Mouse (Mus musculus) T-helper 2 cell (primary cell): ENCODE measurements around the gene Slc24a4.
"Not testable (repeated sequence)": the region's sequence is repeated elsewhere in the genome, so short reads cannot be mapped to it uniquely, and the experiment has no call there.

Experiments used
- in situ Hi-C: fragments of 300-600 bp; cut with MboI, MseI; formaldehyde crosslinking; loops from one replicate; pipeline ENCODE4 v1.15.1; 2025; ENCODE audit warnings: high pct_unique_total_duplicates

Gene Slc24a4

DNA sequence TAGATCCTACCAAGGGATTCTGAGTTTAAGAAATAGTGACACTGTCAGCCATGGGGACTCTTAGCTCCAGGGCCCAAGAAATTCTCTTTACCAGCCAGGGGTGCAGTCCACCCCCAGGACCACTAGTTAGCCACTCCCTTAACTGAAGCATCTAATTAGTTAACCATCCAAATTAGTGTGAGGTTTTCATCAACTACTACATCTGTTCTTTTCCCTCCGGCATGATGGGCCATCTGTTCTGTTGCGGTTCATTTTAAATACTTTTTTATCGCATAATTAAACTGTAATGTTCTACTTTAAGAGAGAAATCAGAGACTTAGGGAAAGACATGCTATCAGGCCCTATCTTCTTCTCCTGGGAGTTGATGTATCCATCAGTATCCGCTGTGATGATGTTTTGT lies 121.8 kb downstream of the Slc24a4 start:
- in situ Hi-C loops = no loop called here

DNA sequence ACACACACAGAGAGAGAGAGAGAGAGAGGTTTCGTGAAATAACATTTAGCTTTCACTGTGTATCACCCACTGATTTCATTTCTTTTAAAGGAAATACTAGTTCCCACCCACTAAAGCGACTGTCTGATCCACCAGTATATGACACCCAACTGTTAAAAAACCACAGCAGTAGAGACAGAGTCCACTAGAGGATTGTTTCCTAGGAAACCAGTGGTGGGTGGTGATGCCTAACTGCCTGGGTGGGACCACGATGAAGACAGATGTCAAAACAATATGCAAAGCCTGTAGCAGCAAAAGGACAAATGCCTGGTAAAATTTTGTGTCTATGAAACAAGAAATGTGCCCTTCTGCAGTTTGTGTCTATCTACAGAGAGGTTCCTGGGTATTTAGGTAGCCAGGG lies 122.5 kb downstream of the Slc24a4 start:
- in situ Hi-C loops = no loop called here

- in situ Hi-C loops = no loop called here
Observed at GRCm38 (mm10) chr12:102251985-102252384, 123.5 kb downstream of the Slc24a4 start.

DNA sequence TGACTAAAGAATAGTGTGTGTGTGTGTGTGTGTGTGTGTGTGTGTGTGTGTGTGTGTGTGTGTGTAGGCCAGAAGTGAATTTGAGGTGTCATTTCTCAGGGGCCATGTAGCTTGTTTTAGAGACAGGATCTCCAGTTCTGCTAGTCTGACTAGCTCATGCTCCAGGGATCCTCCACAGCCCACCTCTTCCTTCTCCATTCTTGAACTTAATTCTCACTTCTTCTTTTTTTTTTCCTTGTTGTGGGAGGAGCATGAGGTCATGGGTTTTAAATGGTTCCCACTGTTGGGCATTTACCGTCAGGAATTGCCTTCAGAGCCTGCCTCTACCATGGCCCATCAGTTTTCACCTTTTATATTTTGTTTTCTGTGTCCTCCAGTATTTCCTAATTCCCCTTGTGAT lies 124.0 kb downstream of the Slc24a4 start:
- in situ Hi-C loops = no loop called here

DNA sequence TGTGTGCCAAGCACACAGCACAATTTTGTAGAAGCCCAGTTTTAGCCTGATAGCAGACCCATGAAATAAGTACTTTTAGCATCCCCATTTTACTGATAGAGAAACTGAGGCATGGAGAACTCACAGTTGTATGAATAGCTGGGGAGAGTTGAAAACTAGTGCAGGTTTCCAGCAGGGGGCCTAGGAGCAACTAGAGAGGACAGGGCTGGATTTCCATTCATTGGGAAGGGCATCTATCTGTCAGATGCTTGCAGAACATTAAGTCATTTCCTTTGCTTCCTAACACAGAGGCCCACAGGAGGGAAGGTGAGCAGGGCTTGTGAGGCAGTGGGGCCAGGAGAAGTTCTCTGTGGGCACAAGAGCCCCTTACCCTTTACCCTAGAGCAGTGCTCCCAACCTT lies 126.5 kb downstream of the Slc24a4 start:
- in situ Hi-C loops = no loop called here

DNA sequence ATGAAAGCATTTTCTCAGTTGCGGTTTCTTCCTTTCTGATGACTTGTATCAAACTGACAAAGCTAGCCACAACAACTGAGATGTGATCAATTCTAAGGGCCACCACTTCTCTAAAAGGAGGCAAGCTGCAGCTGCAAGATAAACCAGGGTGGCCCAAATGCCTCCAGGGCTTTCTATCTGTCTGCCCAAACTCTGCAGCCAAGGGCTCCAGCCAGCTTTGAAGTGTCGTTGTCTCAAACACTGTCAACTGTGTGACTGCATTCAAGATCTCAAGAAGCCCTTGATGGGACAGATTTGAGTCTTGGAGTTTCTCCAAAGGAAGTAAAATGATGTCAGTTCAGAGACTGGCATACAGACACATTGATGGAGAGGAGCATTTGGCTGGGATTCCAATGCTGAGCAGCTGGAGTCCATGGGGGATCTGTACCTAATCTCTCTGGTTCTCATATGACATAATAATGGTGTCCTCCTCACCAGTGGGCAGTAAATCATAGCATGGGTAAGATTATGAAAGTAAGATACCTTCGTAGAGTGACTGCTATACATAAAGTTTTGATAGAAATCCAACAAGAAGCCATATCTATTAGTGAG lies 130.1 kb downstream of the Slc24a4 start:
- in situ Hi-C loops = no loop called here

DNA sequence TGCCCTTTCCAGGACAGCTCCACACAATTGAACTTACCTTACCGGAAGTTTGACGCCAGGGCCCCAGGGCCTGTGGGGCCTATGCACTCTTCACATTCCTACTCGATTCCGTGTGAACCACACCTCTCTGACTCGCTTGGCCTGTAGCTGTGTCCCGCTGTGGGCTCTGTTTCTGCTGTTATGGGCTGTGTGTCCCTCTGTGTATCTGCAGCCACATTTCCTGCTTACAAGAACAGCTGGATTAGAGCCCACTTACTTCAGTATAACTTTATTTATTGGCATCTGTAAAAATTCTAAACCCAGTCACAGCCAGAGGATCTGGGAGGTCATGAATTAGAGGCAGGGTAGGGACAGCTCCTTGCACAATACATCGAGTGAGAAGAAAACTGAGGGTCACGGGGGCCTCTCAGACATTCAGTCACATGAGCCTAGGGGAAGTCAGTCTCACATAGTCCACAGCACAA lies 133.4 kb downstream of the Slc24a4 start:
- in situ Hi-C loops = loop anchor here (10.0 kb wide), 1 partner anchor 57 kb away; no protein-coding TSS in a partner anchor

DNA sequence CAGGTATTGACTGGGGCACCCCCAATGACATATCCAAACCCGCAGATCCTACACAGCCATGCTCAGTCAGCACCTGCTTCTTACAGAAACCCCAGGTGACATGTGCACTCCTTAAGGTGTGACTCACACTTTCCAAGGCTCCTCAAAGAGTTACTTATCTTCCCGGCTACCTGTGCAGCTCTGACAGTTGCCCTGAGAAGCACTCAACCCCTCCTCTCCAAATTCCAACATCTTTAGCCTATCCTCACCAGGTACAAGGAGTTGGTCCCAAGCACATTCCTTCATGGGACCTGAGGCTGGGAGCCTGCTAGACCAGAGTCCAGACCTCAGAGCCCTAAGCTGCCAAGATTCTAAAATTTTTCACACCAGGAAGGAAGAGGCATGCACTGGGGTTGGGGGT lies 134.3 kb downstream of the Slc24a4 start:
- in situ Hi-C loops = loop anchor here (10.0 kb wide), 1 partner anchor 58 kb away; no protein-coding TSS in a partner anchor

DNA sequence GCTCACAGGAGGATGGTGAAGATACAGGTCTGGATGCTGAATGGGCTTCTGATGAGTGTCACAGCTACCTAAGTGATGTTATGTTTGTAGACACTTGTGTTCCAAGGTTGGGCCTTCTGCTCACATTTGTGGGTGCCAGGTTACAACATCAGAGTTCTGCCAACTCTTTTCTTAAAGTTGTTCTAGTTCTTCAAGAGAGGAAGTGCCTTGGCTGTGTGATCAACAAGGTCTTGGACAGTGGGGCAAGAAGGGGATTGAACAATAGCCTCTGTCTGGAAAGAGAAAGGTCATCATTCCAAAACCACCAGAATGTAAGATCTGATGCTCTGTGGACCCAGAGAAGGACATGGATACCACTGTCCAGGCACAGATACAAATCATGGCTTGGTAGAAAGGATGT lies 134.7 kb downstream of the Slc24a4 start:
- in situ Hi-C loops = loop anchor here (10.0 kb wide), 1 partner anchor 58 kb away; no protein-coding TSS in a partner anchor

- in situ Hi-C loops = loop anchor here (10.0 kb wide), 1 partner anchor 62 kb away; no protein-coding TSS in a partner anchor
Observed at GRCm38 (mm10) chr12:102266433-102266832, 137.9 kb downstream of the Slc24a4 start.

GRCm38 (mm10) chr12:102269144-102269543 lies 140.6 kb downstream of the Slc24a4 start:
- in situ Hi-C loops = loop anchor here (10.0 kb wide), 1 partner anchor 64 kb away; no protein-coding TSS in a partner anchor

GRCm38 (mm10) chr12:102270776-102271405 lies 142.4 kb downstream of the Slc24a4 start:
- in situ Hi-C loops = no loop called here

DNA sequence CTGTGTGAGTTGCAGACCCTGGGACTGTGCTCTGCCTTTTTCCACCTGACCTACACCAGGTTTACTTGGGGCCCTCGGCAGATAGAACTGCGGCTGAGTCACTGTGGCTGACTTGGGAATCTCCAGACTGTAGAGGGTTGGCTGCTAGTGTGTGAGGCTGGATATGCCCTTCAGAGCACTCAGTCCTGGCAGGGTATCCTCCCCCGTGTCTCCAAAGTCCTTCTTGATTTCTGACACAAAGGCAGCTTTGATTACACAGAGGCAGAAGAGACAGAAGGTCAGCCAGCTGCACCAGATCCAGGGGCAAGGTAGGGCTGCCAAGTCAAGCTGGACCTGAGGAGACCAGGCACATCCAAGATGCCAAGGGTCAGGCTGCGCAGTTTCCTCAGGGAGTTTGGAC lies 142.9 kb downstream of the Slc24a4 start:
- in situ Hi-C loops = no loop called here

DNA sequence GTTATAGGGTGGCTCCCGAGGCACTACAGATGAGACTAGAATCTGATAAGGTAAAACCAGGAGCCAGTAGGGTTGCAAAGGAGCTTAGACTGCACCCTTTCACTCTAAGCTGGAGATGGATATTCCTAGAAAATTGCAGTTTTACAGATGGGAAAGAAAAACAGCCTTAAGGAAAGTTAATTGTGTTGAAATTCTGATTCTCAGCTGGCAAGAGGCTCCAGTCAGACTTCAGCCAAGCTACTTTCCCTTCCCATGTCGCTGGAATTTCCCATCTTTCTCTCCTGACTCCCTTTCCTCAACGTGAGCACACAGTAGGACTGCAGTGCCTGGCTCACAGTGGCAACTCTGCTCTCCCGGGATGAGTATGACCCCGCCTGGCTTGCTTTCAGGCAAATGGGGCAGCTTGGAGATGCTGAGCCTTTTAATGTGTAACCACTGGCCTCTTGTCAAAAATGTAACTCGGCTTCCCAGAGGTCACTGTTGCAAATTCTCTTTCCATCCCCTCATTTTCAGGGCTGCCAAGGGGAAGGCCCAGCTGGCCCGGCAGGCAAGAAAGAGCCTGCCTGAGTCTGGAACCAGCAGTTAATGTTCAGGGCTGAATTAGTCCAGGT lies 147.4 kb downstream of the Slc24a4 start:
- in situ Hi-C loops = no loop called here

- in situ Hi-C loops = not testable (repeated sequence)
Observed at GRCm38 (mm10) chr12:102280290-102280689, 151.8 kb downstream of the Slc24a4 start.

GRCm38 (mm10) chr12:102280867-102281503 lies 152.5 kb downstream of the Slc24a4 start:
- in situ Hi-C loops = no loop called here

DNA sequence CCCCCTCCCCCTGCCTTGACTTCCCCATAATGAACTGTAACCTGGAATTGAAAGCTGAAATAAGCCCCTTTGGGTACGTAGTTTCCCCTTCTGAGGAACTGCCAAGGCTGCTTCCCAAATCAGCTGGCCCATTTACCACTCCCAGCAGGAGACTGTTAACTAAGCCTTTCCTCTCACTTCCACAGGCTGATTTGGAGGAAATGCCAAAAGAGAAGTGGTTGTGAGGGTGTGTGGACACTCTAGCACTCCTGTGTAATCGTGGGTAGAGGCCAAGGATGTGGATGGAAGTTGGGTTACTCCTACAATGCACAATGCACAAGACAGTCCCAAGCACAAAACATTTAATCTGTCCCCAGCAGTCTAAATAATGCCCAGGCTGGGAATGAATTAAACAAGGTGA lies 153.6 kb downstream of the Slc24a4 start:
- in situ Hi-C loops = no loop called here

DNA sequence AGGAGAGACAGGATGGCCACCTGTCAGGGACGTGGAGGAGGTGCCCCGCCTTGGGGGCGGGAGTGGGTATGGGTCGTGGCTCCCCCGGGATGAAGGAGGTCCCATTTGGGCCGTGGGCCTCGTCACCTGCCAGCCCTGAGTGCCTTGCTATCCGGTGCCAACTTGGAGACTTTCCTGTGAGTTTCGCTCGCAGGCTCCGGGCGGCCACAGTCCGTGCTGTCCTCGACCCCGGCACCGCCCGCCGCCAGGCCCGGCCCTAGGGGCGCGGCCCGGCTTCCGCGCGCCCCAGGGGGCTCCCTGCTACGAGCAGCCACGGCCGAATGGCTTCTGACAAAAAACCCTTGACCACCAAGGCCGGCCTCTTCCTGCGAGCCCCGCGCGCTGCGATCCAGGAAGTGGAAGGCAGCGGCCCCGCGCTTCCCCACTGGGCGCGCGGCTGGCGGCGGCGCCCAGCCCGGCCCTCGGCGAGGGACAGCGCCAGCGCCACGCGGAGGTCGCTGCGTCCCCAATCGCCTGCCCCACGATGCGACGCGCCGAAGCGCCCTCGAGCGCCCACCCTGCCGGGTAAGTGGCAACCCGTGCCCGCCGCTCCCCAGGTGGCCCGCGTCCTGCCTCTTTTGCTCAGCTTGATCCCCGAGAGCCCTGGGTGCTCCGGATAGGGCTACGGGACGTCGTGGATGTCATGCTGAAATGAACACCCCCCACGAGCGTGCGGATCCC lies 154.4 kb downstream of the Slc24a4 start, which contains the start of gene Rin3:
Gene Rin3, plus strand, starts transcription at position 286 of the 720 bp plus-strand sequence.
- in situ Hi-C loops = no loop called here

DNA sequence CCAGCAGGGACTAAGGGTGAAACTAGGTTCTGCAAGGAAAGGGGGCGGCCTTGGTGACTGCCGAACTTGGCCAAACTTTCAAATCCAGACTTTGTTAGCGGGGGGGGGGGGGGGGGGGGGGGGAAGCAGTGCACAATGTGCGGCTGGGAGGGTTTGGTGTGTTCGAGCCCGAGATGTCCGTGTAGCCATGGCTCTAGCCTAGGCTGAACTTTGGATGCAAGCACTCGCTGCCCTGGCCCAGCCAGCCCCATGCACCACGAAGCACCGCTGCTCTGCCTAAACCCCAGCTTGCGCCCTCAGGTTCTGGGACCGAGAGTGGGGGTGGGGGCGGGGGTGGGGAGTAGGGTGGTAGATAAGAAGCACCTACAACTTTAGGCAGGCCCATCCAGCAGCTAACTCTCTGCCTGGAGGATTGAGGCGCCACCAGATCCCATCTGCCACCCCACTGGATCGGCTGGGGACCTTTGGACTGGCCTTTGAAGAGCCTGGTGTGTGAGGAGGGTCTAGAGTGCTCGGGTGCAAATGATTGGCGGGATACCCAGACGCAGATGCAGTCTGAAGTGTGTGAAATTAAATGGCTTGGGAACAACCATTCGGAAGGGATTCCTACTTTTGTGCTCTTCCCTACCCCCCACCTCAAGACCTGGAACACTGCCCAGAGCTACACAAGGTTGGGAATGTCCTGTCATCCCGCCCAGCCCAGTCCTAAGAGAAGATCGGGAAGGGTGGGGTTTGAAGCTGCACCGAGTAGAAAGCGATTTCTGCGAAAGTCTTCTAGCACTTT lies 155.1 kb downstream of the Slc24a4 start:
- in situ Hi-C loops = no loop called here

DNA sequence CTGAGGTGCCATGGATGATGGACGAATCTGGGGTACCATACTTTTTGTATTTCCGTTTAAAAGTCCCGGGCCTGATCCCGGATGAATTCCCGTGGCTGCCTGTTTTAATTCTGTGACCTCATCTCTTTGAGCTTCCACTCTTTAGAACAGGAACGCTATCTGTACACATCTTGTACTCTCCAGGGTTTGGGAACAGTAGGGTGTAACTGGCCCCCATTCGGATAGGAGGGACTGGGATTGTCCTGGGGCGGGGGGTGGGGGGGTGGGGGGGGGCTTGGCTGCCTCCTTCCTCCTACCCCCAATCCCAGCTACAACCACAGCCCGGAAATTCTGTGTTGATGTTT lies 155.7 kb downstream of the Slc24a4 start:
- in situ Hi-C loops = no loop called here

DNA sequence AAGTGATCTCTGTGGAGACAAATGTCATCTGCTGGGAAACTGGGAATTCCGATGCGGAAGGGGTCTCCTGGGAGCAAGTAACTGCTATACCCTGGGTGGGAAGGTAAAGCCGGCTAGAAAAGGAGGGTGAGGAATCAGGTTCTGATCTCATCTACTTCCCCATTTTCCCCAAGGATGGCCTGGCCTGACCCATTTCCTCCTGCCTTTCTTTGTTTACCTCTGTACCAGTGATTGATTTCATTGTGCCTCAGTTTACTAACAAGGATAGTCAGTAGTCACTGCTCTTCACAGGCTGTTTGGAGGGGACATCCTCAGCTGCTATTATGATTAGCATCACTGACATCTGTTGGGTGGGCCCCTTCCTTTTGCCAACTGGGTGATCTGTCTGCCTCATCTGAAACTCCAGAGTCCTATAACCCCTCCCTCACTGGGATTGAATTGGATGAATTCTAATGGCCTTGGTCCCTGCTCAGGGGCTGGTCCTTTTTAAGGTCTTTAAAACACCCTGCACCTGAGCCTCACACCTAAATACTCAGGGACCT lies 156.2 kb downstream of the Slc24a4 start:
- in situ Hi-C loops = no loop called here
